Comparison of ENCODE assay signal across 8 mouse cellular contexts in genomic region chr12:29789319-29790050, GRCm38 (mm10).
DNase-seq lines count a peak whose midpoint lies in the region; ATAC-seq and TF ChIP-seq lines count a peak whose summit lies in the region.

No protein-coding gene starts in this region.

- no peak overlapping the region for H3K9ac ChIP-seq in embryonic facial prominence, embryonic 15.5 days
- no peak overlapping the region for H3K9ac ChIP-seq in intestine, embryonic 15.5 days
- no peak overlapping the region for H3K9ac ChIP-seq in midbrain, embryonic 12.5 days (replicated peaks)
- H3K9ac ChIP-seq in stomach, postnatal 0 days (ENCODE audit: low read length), result no peak overlapping the region

- in situ Hi-C loops in Patski (cut with MboI; ENCODE audit: low pct_unique_long_range_greater_than_20kb), result no loop called here

- CTCF ChIA-PET in Patski (lab: Charles Lee), result interaction anchor here (0.8 kb wide), 1 partner anchor 22 kb away, joined by 3 read pairs; no protein-coding TSS in a partner anchor

- no peak for TF ChIP-seq EP300 in stomach, postnatal 0 days (optimal IDR thresholded peaks at IDR 0.05)

- POLR2A ChIA-PET in Patski (lab: Charles Lee), result no interaction called here

- whole genome bisulfite sequencing in embryonic facial prominence, embryonic 15.5 days, result 33% methylated on average over 16 of the region's 16 CpGs
- 25% methylated on average over 16 of the region's 16 CpGs for WGBS in intestine, embryonic 15.5 days
- 48% methylated on average over 16 of the region's 16 CpGs for WGBS in midbrain, embryonic 12.5 days
- 29% methylated on average over 16 of the region's 16 CpGs for WGBS in stomach, postnatal 0 days

- H3K36me3 ChIP-seq in embryonic facial prominence, embryonic 15.5 days, result no peaks in the 10 kb centered on the region
- H3K36me3 ChIP-seq in intestine, embryonic 15.5 days, result no peaks in the 10 kb centered on the region
- no peaks in the 10 kb centered on the region for H3K36me3 ChIP-seq in midbrain, embryonic 12.5 days
- H3K36me3 ChIP-seq in stomach, postnatal 0 days (ENCODE audit: control insufficient read depth, insufficient read depth, low read length), result no peaks in the 10 kb centered on the region

- H3K27me3 ChIP-seq in Patski, result peaks cover 29% of the 10 kb centered on the region
- H3K27me3 ChIP-seq in embryonic facial prominence, embryonic 15.5 days, result no peaks in the 10 kb centered on the region
- H3K27me3 ChIP-seq in intestine, embryonic 15.5 days (replicated peaks), result 0 out of 2 replicates have a peak, but pooled peaks cover 4% of the 10 kb centered on the region
- no peaks in the 10 kb centered on the region for H3K27me3 ChIP-seq in midbrain, embryonic 12.5 days
- no peaks in the 10 kb centered on the region for H3K27me3 ChIP-seq in stomach, postnatal 0 days (ENCODE audit: control insufficient read depth, insufficient read depth, low read length)

- no peak for ATAC-seq in Patski
- no peak; the same call in 1 of the 2 replicates for ATAC-seq in embryonic facial prominence, embryonic 15.5 days (ENCODE audit: insufficient number of reproducible peaks, low FRiP score, low TSS enrichment, low read depth)
- ATAC-seq in intestine, embryonic 15.5 days, result 0 out of 2 replicates have a peak, but pooled peaks have one; percentile 47
- peak; percentile 86 for ATAC-seq in midbrain, embryonic 12.5 days (ENCODE audit: low FRiP score, low read depth)
- ATAC-seq in stomach, postnatal 0 days (ENCODE audit: low FRiP score, low TSS enrichment), result peak; percentile 56; the same call in 1 of the 2 replicates

- peak overlapping the region; percentile 17; the same call in 1 of the 2 replicates for H3K4me2 ChIP-seq in embryonic facial prominence, embryonic 15.5 days (replicated peaks)
- H3K4me2 ChIP-seq in intestine, embryonic 15.5 days (replicated peaks), result no peak overlapping the region
- peak overlapping the region; percentile 3; the same call in 1 of the 2 replicates for H3K4me2 ChIP-seq in midbrain, embryonic 12.5 days (replicated peaks)
- no peak overlapping the region for H3K4me2 ChIP-seq in stomach, postnatal 0 days (replicated peaks; ENCODE audit: low read depth)

- H3K4me1 ChIP-seq in embryonic facial prominence, embryonic 15.5 days, result 0 out of 2 replicates have a peak, but pooled peaks cover 10% of the 10 kb centered on the region
- H3K4me1 ChIP-seq in intestine, embryonic 15.5 days (replicated peaks), result 0 out of 2 replicates have a peak, but pooled peaks cover 3% of the 10 kb centered on the region
- H3K4me1 ChIP-seq in midbrain, embryonic 12.5 days, result peaks cover 18% of the 10 kb centered on the region
- no peaks in the 10 kb centered on the region for H3K4me1 ChIP-seq in stomach, postnatal 0 days (replicated peaks; ENCODE audit: control insufficient read depth, insufficient read depth)

- peak; percentile 10 to 41 for DNase-seq in adrenal gland, adult (ENCODE audit: inconsistent age in 2 of 2, low spot score in 1 of 2)
- no peak for DNase-seq in adrenal gland, adult 18-20 months (ENCODE audit: low spot score in 2 of 2)
- peak; percentile 2 for DNase-seq in Patski (ENCODE audit: low read depth, low spot score)
- peak; percentile 17 for DNase-seq in stomach, postnatal 0 days (ENCODE audit: low spot score)
- no peak for DNase-seq in urinary bladder, postnatal 10 days (ENCODE audit: low spot score)

- H3K4me3 ChIP-seq in embryonic facial prominence, embryonic 15.5 days (replicated peaks), result no peak overlapping the region
- H3K4me3 ChIP-seq in intestine, embryonic 15.5 days (replicated peaks), result no peak overlapping the region
- H3K4me3 ChIP-seq in midbrain, embryonic 12.5 days, result no peak overlapping the region
- H3K4me3 ChIP-seq in stomach, postnatal 0 days (ENCODE audit: low read depth, low read length), result no peak overlapping the region

- no peak for TF ChIP-seq CTCF in Patski (IDR thresholded peaks at IDR 0.05)
- no peak for TF ChIP-seq CTCF in stomach, postnatal 0 days (IDR thresholded peaks at IDR 0.05; ENCODE audit: low read depth)

- H3K9me3 ChIP-seq in embryonic facial prominence, embryonic 15.5 days (replicated peaks), result no peaks in the 10 kb centered on the region
- no peaks in the 10 kb centered on the region for H3K9me3 ChIP-seq in intestine, embryonic 15.5 days
- H3K9me3 ChIP-seq in midbrain, embryonic 12.5 days, result no peaks in the 10 kb centered on the region
- H3K9me3 ChIP-seq in stomach, postnatal 0 days (ENCODE audit: control insufficient read depth, low read length), result no peaks in the 10 kb centered on the region

- H3K27ac ChIP-seq in embryonic facial prominence, embryonic 15.5 days (replicated peaks), result no peak overlapping the region
- H3K27ac ChIP-seq in intestine, embryonic 15.5 days, result no peak overlapping the region
- H3K27ac ChIP-seq in midbrain, embryonic 12.5 days (replicated peaks), result peak overlapping the region; percentile 83
- no peak overlapping the region for H3K27ac ChIP-seq in stomach, postnatal 0 days (replicated peaks)

Comparison
In these comparisons a context has a peak if more than half of its experiments do, and no peak if none do; other contexts are left out.
1. DNase-seq: peak in adrenal gland, adult (2 of 2), Patski (single experiment) and stomach, postnatal 0 days (single experiment); none in adrenal gland, adult 18-20 months (0 of 2) and urinary bladder, postnatal 10 days (single experiment).
2. ATAC-seq: peak in intestine, embryonic 15.5 days (single experiment), midbrain, embryonic 12.5 days (single experiment) and stomach, postnatal 0 days (single experiment); none in Patski (single experiment) and embryonic facial prominence, embryonic 15.5 days (single experiment).
3. H3K4me2 ChIP-seq: peak in embryonic facial prominence, embryonic 15.5 days (single experiment) and midbrain, embryonic 12.5 days (single experiment); none in intestine, embryonic 15.5 days (single experiment) and stomach, postnatal 0 days (single experiment).